Mouse (Mus musculus) heart, embryonic 15.5 days (tissue): ENCODE measurements at regions not wholly inside any gene's neighbourhood (a gene's known extent, or its start where the extent isn't known, plus 50 kb on each side); places are given as distances from the start of the nearest gene placed in this dataset.

ENCODE experiments used
- ATAC-seq: fragments of 200-750 bp; cut with Nextera tagmentation; replicated peaks from 2 replicates; pipeline ENCODE4 v1.8.0; 2017; ENCODE audit warnings: low read depth, moderate TSS enrichment; ENCODE audit not compliant: insufficient number of reproducible peaks, insufficient read depth, low FRiP score
- H3K27ac ChIP-seq: fragments of 300-500 bp; sonication (generic); 2 replicates; pipeline ENCODE4 v1.5.1; 2015; ENCODE audit warnings: mild to moderate bottlenecking, inconsistent platforms
- H3K27me3 ChIP-seq: fragments of 300-500 bp; sonication (generic); 2 replicates; pipeline ENCODE4 v1.6.1; 2015; ENCODE audit warnings: inconsistent platforms
- H3K36me3 ChIP-seq: fragments of 300-500 bp; sonication (generic); 2 replicates; pipeline ENCODE4 v1.6.1; 2015; ENCODE audit warnings: mild to moderate bottlenecking, inconsistent platforms
- H3K4me1 ChIP-seq: fragments of 300-500 bp; sonication (generic); replicated peaks from 2 replicates; pipeline ENCODE4 v1.6.1; 2015; ENCODE audit warnings: inconsistent platforms
- H3K4me2 ChIP-seq: fragments of 300-500 bp; sonication (generic); 2 replicates; pipeline ENCODE4 v1.6.1; 2015; ENCODE audit warnings: inconsistent platforms, mild to moderate bottlenecking, moderate library complexity
- H3K4me3 ChIP-seq: fragments of 300-500 bp; sonication (generic); 2 replicates; pipeline ENCODE4 v1.5.1; 2015; ENCODE audit warnings: mild to moderate bottlenecking, inconsistent platforms
- H3K9ac ChIP-seq: fragments of 300-500 bp; sonication (generic); 2 replicates; pipeline ENCODE4 v1.6.1; 2015; ENCODE audit warnings: mild to moderate bottlenecking, inconsistent platforms
- H3K9me3 ChIP-seq: fragments of 300-500 bp; sonication (generic); replicated peaks from 2 replicates; pipeline ENCODE4 v1.6.1; 2016; ENCODE audit warnings: inconsistent platforms
- WGBS: fragments of 180-500 bp; shearing (Covaris S2); methylation state at CpG from one replicate; pipeline ENCODE4 v1.1.7; 2015; ENCODE audit warnings: mixed read lengths; 5-methylcytosine and 5-hydroxymethylcytosine counted together

DNA sequence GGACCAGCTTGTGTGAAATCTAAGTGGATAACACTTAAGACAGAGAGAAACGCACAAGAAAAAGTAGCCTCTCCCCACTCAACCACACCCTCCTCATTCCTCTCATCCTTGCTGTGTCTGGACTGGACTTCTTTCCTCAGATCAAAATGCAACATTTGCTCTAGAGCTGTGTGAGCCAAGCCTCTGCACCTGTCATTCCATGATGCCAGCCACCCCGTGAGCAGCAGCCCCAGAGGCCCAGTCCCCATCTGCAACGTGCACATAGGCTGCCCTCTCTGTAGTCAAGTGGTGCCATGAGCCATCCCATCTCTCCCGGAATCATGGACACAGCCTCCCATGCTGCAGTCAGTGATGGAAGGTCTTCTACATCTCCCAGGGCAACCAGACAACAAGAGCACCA lies 55.1 kb upstream of the Gpc1 start:
- Histone ChIP-seq H3K36me3 (no peaks in the 10 kb centered on the region), H3K9ac (no peak overlapping the region), H3K9me3 (no peaks in the 10 kb centered on the region), H3K4me3 (no peak overlapping the region), H3K27ac (no peak overlapping the region), H3K27me3 (peaks cover 12% of the 10 kb centered on the region), H3K4me2 (no peak overlapping the region), H3K4me1 (peaks cover 34% of the 10 kb centered on the region)
- WGBS, result 81% methylated on average over 4 of the region's 4 CpGs
- ATAC-seq, result no peak

DNA sequence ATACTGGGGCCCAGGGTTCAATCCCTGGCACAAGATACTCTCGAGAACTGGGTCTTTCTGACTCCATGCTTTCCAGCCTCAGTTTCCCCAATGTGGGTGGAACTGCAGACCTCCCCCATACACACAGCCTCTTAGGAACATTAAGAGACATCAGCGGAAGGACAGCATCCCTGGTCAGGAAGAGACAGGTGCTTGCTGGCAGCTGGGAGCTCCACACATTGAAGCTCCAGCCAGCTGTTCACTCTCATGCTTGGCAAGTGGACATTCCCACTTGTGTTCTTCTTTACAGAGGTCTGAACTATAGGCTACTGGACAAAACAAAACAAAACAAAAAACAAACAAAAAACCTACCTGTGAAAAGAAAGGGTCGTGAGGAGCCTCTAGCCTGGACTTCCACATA lies 55.5 kb upstream of the Gpc1 start:
- Histone ChIP-seq H3K36me3 (no peaks in the 10 kb centered on the region), H3K9ac (no peak overlapping the region), H3K4me2 (no peak overlapping the region), H3K9me3 (no peaks in the 10 kb centered on the region), H3K27ac (no peak overlapping the region), H3K4me1 (peaks cover 34% of the 10 kb centered on the region), H3K27me3 (peaks cover 12% of the 10 kb centered on the region), H3K4me3 (no peak overlapping the region)
- 69% methylated on average over 3 of the region's 3 CpGs for WGBS
- ATAC-seq, result no peak

DNA sequence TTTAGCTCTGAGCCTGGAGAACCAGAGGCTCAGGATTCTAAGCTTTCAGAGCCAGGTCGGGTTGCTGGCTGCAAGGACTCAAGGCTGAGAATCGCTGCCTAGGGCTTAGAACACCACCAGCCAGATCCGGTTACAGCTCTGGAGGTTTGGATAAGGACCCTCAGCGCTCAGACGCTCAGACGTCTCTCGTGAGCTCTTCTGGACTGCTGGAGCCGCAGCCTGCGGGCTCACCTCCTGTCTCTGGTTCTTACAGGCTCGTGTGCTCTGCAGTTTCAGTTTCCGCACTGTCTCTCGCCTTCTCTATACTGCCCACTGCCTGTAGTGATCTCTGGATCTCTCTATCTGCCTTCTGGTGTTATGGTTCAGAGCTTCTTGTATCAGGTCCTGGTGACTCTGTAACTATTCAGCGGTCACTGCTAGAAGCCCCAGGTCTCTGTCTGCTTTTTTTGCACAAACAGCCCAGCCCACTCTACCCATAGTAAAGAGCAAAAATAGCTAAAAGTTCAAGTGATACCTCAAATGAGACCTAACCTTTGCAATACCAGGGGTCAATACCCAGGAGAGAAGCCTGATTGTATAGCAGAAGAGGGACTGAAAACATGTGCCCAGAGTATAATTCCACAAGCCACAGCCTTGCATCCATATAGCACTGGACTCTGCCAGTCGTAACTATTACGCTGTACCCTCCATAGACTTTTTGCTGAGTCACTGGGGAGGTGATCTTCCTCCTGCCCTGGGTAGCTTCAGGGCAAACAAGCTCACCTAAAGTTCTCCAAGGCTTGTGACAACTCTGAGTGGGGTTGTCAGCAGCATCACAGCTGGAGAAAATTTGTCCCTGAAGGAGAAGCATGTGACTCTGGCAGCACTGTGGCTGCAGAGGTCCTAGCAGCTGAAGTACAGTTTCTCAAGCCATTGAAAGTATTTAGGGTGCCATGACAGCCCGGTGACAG lies 56.4 kb upstream of the Gpc1 start:
- Histone ChIP-seq H3K4me1 (peaks cover 34% of the 10 kb centered on the region), H3K27me3 (peaks cover 12% of the 10 kb centered on the region), H3K27ac (peak overlapping the region; percentile 47), H3K4me2 (peak overlapping the region; percentile 57), H3K9me3 (no peaks in the 10 kb centered on the region), H3K9ac (peak overlapping the region; percentile 40), H3K36me3 (no peaks in the 10 kb centered on the region), H3K4me3 (peak overlapping the region; percentile 32)
- 15% methylated on average over 16 of the region's 16 CpGs for WGBS
- peak; percentile 70 for ATAC-seq

DNA sequence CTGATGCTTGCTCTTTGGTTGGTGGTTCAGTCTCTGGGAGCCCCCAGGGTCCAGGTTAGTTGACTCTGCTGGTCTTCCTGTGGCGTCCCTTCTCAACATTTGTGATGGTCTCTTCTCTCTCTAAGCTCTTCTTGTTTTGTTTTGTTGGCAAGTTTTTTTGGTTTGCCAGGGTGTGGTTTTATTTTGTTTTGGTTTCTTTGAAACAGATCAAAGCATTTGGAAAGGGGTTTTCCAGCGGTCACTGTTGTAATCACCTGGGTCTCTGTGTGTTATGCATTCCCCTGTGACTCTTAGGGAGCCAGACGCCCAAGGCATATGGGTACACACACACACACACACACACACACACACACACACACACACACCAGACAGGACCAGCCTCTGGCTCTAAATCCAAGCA lies 57.4 kb upstream of the Gpc1 start:
- Histone ChIP-seq H3K27ac (no peak overlapping the region), H3K4me3 (0 out of 2 replicates have a peak overlapping the region, but pooled peaks have one; percentile 32), H3K27me3 (peaks cover 14% of the 10 kb centered on the region), H3K4me2 (peak overlapping the region; percentile 57; the same call in 1 of the 2 replicates), H3K36me3 (no peaks in the 10 kb centered on the region), H3K4me1 (peaks cover 34% of the 10 kb centered on the region), H3K9ac (no peak overlapping the region), H3K9me3 (no peaks in the 10 kb centered on the region)
- 69% methylated on average over 3 of the region's 3 CpGs for WGBS
- ATAC-seq, result no peak

DNA sequence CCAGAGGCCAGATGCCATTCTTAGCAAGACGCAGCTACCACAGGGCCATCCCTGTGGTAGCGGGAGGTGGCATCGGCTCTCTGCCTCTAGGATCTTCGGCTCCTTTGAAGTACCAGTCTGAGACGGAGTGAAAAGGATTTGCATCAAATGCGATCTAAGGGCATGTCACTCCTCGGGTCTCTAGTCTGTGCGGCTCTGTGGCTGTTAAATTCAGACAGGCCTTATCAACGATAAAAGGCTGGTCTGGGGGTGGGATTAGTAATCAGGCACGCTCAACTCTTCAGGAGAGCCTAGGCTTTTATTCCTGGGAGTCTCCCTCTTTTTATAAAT lies 58.7 kb upstream of the Gpc1 start:
- Histone ChIP-seq H3K36me3 (no peaks in the 10 kb centered on the region), H3K4me1 (peaks cover 34% of the 10 kb centered on the region), H3K4me2 (no peak overlapping the region), H3K27me3 (peaks cover 21% of the 10 kb centered on the region; the same call in 1 of the 2 replicates), H3K4me3 (no peak overlapping the region), H3K9me3 (no peaks in the 10 kb centered on the region), H3K27ac (peak overlapping the region; percentile 32; the same call in 1 of the 2 replicates), H3K9ac (no peak overlapping the region)
- no peak for ATAC-seq
- WGBS, result 30% methylated on average over 10 of the region's 10 CpGs

DNA sequence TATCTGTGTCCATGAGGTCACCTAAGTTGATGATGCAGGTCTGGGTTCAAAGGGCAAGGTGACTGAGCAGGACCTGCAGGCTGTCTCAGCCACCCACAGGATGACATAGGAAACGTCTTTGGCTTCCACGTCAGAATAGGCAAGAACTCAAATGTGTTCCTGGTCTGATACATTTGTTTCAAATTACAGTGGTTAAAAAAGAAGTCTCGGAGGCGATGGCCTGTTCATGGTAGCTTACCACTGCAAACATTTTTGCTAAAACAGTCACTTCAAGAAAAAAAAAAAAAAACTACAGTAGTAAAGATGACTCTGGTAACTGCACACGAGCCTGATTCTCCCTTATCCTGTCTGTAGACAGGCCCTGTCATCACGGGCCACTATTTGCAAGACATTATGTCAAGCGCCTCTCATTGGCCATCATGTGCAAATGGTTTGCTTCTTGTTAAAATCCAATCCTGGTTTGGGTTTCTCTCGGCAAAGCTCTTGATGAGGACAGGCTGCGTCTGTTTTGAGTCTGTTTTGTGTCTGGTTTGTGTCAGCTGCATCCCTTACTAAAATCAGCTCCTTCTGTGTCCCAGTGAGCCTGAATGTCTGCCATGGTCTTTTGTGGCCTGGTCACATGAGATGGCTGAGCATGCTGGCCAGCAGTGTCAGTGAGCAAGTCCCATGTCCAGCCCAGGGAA lies 59.2 kb upstream of the Gpc1 start:
- Histone ChIP-seq H3K36me3 (no peaks in the 10 kb centered on the region), H3K4me1 (peaks cover 34% of the 10 kb centered on the region), H3K27me3 (peaks cover 23% of the 10 kb centered on the region), H3K9me3 (no peaks in the 10 kb centered on the region), H3K4me3 (no peak overlapping the region), H3K9ac (no peak overlapping the region), H3K4me2 (no peak overlapping the region), H3K27ac (peak overlapping the region; percentile 32; the same call in 1 of the 2 replicates)
- no peak for ATAC-seq
- 37% methylated on average over 9 of the region's 9 CpGs for WGBS

DNA sequence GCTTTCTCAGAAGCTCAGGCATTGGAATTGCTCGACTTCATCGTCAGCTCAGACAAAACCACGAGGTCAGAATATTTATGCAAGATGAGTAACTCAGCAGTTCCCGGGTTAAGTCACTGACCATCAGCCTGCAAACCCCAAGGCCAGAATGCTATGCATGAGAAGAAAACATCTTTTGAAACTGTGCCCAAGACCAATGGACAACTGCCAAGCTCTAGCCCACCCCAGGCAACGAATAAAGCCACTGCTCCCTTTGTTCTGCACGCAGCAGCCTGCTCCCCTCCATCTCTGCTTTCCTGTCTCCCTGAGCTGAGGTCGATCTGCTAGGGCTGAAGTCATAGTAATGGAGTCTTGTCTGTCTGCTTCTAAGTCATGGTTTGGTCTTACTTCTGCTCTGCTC lies 61.7 kb upstream of the Gpc1 start:
- H3K9me3 ChIP-seq, result no peaks in the 10 kb centered on the region
- peaks cover 27% of the 10 kb centered on the region for H3K27me3 ChIP-seq
- H3K4me2 ChIP-seq, result no peak overlapping the region
- peaks cover 21% of the 10 kb centered on the region for H3K4me1 ChIP-seq
- H3K27ac ChIP-seq, result no peak overlapping the region
- 43% methylated on average over 7 of the region's 7 CpGs for WGBS
- no peak overlapping the region for H3K9ac ChIP-seq
- H3K4me3 ChIP-seq, result no peak overlapping the region
- H3K36me3 ChIP-seq, result no peaks in the 10 kb centered on the region
- no peak for ATAC-seq

DNA sequence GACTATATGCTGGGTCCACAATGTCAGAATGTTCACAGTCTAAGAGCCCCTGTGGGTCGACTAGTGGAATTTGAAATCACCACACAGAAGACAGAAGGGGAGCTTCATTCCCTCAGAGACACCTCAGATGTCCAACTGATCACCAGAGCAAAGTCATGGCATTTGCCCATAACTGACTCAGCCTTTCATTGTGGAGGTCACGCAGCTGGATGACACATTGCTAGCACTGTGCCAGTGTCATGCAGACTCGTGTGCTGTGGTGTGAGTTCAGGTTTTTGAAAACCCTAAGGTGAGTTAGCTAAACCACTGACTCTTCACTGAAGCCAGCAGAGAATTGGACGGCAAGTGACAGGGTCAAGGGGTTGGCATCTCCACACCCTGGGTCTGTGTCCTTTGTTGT lies 62.3 kb upstream of the Gpc1 start:
- Histone ChIP-seq H3K9ac (no peak overlapping the region), H3K4me2 (no peak overlapping the region), H3K9me3 (no peaks in the 10 kb centered on the region), H3K27me3 (peaks cover 28% of the 10 kb centered on the region), H3K27ac (no peak overlapping the region), H3K4me3 (no peak overlapping the region), H3K36me3 (no peaks in the 10 kb centered on the region), H3K4me1 (peaks cover 16% of the 10 kb centered on the region)
- ATAC-seq, result no peak
- WGBS, result 71% methylated on average over 4 of the region's 4 CpGs

DNA sequence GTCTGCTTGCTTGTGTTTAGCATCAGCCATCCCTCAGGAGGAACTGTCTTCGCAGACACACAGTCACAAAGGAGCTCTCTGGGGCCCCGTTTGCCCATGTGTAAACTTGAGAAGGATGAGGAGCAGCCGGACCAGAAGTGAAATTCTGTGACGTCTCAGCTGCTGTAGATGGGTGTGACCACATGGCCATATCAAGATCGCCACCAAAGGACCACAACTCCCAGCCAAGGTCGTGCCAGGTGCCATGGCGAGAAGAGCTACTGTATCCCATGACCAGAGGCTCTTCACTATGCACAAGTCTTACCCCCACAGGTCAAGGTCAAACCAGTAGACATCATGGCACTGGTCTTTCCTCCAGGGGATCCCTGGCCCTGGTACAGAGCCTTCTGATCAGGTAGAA lies 64.9 kb upstream of the Gpc1 start:
- ATAC-seq, result no peak
- WGBS, result 83% methylated on average over 7 of the region's 7 CpGs
- Histone ChIP-seq H3K4me3 (no peak overlapping the region), H3K36me3 (no peaks in the 10 kb centered on the region), H3K9me3 (no peaks in the 10 kb centered on the region), H3K9ac (no peak overlapping the region), H3K27ac (no peak overlapping the region), H3K27me3 (peaks cover 33% of the 10 kb centered on the region), H3K4me1 (no peaks in the 10 kb centered on the region; the same call in 1 of the 2 replicates), H3K4me2 (no peak overlapping the region)

DNA sequence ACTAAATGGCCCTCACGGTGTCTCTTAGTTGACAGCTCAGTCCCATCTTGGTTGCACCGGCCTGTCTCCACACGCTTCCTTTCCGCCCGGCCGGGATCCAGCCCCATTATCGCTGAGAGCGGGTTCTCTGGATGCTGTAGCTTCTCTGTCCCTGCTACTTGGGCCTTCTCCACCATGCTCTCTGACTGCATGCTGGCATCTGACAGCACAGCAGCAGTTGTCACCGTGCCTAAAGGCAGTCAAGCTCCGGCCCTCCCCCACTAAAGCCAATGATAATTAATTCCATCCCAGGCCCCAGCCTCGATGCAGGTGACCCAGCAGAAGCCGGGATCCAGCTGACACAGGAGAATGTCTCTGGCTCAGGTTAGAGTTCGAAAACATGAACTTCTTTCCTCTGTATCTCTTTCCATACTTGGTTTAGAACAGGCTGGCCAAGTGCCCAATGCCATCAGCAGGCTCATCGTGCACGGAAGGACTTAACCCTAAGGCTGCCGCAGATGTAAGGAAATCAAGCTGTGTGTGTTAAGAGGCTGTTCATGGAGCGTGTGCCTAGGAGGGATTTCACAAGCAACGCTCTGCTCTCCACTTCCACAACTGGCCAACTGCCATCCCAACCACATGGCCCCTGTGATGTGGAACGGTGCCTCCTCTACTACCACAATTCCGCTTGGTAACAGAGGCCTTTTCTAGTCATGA lies 76.5 kb upstream of the Gpc1 start:
- Histone ChIP-seq H3K27ac (peak overlapping the region; percentile 50), H3K4me3 (no peak overlapping the region), H3K4me2 (no peak overlapping the region), H3K27me3 (0 out of 2 replicates have a peak, but pooled peaks cover 4% of the 10 kb centered on the region), H3K9me3 (no peaks in the 10 kb centered on the region), H3K9ac (no peak overlapping the region), H3K4me1 (peaks cover 21% of the 10 kb centered on the region), H3K36me3 (no peaks in the 10 kb centered on the region)
- no peak for ATAC-seq
- WGBS, result 50% methylated on average over 20 of the region's 20 CpGs

DNA sequence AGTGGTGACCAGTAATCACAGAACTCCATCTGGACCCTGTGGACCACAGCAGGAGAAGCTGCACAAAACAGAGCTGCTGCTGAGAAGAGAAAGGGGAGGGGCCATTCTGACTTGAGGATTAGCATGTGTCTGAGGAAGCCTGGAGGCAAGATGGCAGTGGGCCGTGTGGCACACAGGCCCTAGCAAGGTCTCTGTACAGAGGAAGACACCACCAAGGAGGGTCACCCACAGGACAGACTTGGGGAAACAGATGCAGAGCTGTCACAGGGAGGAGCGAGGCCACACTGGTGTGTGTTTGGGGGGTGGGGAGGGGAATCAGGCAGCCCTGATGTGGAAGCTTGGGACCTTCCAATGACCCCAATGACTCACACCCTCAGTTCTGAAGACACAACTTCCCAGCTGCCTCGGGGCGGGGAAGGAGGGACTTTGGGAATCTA lies 79.7 kb upstream of the Gpc1 start:
- no peak overlapping the region for H3K4me3 ChIP-seq
- H3K4me1 ChIP-seq, result peaks cover 23% of the 10 kb centered on the region
- H3K27me3 ChIP-seq, result no peaks in the 10 kb centered on the region
- H3K9ac ChIP-seq, result no peak overlapping the region
- ATAC-seq, result no peak
- H3K4me2 ChIP-seq, result no peak overlapping the region
- H3K36me3 ChIP-seq, result no peaks in the 10 kb centered on the region
- no peaks in the 10 kb centered on the region for H3K9me3 ChIP-seq
- H3K27ac ChIP-seq, result no peak overlapping the region
- 37% methylated on average over 4 of the region's 4 CpGs for WGBS
